Mouse (Mus musculus) right cerebral cortex, postnatal 14 days (tissue): ENCODE measurements around the gene Ldlrad1.

Source experiments
- DNase-seq: peaks from one replicate; pipeline ENCODE4 v3.0.0; 2022

Ldlrad1 gene

GRCm38 (mm10) chr4:107213279-107214011 is 4.5 kb downstream of the Ldlrad1 start:
- no peak for DNase-seq

GRCm38 (mm10) chr4:107217574-107217973 is 8.6 kb downstream of the Ldlrad1 start:
- no peak for DNase-seq

GRCm38 (mm10) chr4:107221524-107221923 is 12.5 kb downstream of the Ldlrad1 start:
- no peak for DNase-seq

- DNase-seq: peak; percentile 19
Observed at GRCm38 (mm10) chr4:107223225-107224204, 14.5 kb downstream of the Ldlrad1 start.

GRCm38 (mm10) chr4:107226313-107226712 is 17.3 kb downstream of the Ldlrad1 start:
- DNase-seq: no peak

GRCm38 (mm10) chr4:107232219-107232618 is 23.2 kb downstream of the Ldlrad1 start:
- no peak for DNase-seq

- no peak for DNase-seq
Observed at GRCm38 (mm10) chr4:107238253-107238652, 29.3 kb downstream of the Ldlrad1 start.

- no peak for DNase-seq
Observed at GRCm38 (mm10) chr4:107240196-107240595, 31.2 kb downstream of the Ldlrad1 start.

GRCm38 (mm10) chr4:107243365-107244333 is 34.7 kb downstream of the Ldlrad1 start:
- DNase-seq: no peak

DNA sequence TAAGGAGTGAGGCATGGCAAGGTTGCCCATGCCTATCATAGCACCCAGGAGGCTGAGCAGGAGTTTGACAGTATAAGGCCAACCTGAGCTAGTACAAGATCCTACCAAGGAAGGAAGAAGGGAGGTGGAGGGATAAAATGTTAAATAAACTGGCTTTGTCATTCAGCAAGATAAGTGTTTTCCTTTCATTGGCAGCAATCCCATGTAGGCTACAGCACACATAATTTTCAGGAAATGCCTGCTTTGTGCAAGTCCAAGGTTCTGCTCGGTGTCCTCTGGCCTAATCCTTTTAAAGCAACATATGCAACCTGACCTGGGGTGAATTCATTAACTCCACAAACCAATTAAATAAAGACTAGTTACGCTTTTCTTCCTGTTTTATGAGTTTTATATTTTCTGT is 36.4 kb downstream of the Ldlrad1 start:
- DNase-seq: no peak

- DNase-seq: no peak
Observed at GRCm38 (mm10) chr4:107246040-107246439, 37.1 kb downstream of the Ldlrad1 start.

GRCm38 (mm10) chr4:107247110-107247509 is 38.1 kb downstream of the Ldlrad1 start:
- DNase-seq: no peak

- no peak for DNase-seq
Observed at GRCm38 (mm10) chr4:107248061-107248460, 39.1 kb downstream of the Ldlrad1 start.

- no peak for DNase-seq
Observed at GRCm38 (mm10) chr4:107249471-107249870, 40.5 kb downstream of the Ldlrad1 start.

GRCm38 (mm10) chr4:107250494-107250893 is 41.5 kb downstream of the Ldlrad1 start:
- peak; percentile 28 for DNase-seq

DNA sequence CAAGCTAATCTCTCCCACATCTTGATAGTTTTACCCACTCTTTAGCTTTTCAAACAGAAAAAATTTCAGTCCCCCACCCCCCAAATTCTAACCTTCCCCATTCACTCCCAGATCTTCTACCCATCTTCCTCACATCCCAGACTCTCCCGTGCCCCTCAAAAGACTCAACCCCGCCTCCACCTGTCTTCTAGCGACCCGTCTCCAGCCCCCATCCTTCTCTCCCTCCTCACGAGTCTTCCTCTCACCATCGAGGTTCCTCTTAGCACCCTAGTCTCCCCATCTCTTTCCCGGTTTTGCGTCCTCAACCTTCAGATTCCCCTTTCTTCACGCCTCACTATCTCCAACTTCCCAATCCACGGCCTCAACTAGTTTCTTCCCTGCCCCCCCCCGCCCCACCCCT is 43.5 kb downstream of the Ldlrad1 start:
- no peak for DNase-seq

DNA sequence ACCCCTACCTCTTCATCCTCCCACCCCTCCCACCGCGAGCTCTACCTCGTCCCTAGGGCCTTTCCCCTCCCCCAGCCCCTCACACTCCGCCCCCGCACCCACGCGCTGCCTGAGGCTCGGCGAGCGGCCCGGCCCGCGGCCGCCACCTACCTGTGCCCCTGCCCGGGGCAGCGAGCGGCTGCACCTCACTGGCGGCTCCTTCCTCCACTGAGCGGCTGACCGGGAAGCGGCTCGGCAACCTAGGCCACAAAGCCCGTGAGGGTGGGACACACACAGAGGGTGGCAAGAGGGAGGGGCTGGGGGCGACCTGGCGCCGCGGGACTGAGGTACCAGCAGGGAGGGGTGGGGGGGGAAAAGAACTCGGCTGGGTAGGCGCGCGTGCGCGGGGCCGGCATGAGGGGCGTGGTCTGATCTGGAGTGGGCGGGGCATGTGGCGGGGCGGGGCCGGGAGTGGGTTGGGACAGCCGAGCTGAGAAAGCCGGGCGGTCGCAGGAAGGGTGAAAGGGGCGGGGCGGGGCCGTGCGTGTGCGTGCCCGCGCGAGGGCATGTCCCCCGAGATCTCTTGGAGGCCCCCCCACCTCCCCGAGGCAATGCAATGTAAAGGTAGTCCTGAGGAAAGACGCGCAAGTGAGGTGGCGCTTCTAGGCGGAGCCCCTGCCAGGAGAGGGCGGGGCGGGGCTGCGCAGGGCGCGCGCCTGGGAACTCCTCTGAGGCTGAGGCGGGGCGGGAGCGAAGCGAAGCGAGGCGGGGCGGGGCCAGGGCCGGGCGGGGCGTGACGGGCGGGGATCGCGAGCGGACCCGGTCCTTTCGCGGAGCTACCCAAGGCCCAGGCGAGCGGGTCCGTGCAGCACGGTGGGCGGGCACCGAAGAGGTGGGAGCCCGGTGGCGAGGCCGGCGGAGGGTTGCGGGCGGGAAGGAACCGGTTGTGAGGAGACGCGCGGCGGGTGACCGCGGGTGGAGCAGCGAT is 44.4 kb downstream of the Ldlrad1 start, which contains the start of the genes Lrrc42 and Hspb11:
Gene Lrrc42 (minus strand): TSS at position 408 of the 967 bp plus-strand sequence.
Gene Hspb11 (plus strand): TSS at position 469 of the 967 bp plus-strand sequence.
- peak; percentile 95 for DNase-seq

GRCm38 (mm10) chr4:107254414-107254813 is 45.4 kb downstream of the Ldlrad1 start:
- DNase-seq: no peak

DNA sequence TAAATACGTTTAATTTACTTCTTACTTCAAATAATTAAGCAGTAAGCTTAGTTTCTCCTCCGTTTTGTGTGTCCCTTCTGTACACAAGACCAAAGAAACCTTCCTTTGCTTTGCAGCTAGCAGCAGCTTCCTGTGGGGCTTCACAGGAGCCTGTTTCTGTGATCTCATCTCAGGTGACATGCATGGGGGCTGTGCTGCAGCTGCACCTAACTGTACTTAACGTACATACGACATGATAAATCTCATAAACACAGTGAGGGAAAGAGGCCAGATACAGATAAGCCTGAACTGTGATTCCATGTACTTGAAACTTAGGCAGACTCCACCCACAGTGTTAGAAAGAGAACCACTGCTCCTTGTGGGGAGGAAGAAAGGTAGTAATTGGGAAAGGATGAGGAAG is 51.0 kb downstream of the Ldlrad1 start:
- no peak for DNase-seq
